Mouse (Mus musculus) CH12F3 (cell line): ENCODE measurements around the gene Vmn2r73.
"Not testable (repeated sequence)": the region's sequence is repeated elsewhere in the genome, so short reads cannot be mapped to it uniquely, and the experiment has no call there.

ENCODE experiments used
- in situ Hi-C: fragments of 300-500 bp; cut with MboI; formaldehyde crosslinking; loops from 2 replicates; pipeline ENCODE4 v1.14.3; 2020; ENCODE audit warnings: low sequenced_read_pairs

Vmn2r73 gene

DNA sequence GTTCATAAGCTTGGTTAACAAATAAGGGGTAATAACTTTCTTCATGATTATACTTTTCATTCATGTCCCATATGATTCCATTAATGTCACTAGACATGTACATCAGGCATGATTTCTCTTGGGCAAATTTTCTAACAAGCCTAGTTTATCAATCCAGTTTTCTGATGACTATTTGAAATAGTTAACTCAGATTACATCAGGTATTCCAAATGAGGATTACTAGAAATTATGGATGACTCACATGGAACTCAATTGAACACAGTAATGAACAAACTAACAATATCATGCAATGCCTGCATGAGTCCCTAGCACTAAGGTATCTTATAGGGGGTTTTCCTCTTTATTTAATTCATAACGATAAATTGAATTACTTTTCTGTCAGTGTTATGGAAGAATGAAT lies at the start of gene Vmn2r73:
TSS of gene Vmn2r73 (minus strand) at position 101 of the 400 bp plus-strand sequence.
- in situ Hi-C loops = no loop called here

GRCm38 (mm10) chr7:85840090-85840948 lies 35.7 kb downstream of the Vmn2r73 start:
- in situ Hi-C loops = no loop called here

DNA sequence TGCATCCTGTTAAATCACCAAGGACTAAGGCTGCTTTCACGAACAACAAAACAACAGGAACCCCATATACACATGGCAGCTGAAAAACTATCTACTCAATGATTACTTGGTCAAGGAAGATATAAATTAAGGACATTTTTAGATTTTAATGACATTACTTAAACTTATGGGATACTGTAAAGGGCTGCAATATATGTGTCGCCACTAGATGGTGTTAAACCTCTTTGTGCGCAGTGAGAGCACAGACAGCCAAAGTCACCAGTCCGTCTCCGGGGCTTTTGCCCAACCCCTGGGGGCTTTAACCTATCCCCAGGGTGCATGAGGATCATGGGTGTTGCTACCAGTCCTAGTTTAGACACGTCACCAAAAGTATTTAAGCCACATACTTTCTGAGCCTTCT lies 58.0 kb downstream of the Vmn2r73 start:
- in situ Hi-C loops = not testable (repeated sequence)
